Mouse (Mus musculus) c-Kit-negative CD71-positive TER-119-positive erythroid progenitor cells, embryonic 14.5 days (primary cell): Measurements from ENCODE around the gene Tiam2.

ENCODE experiments used
- DNase-seq: peaks from one replicate; pipeline ENCODE4 v3.0.0-alpha.2; 2013; ENCODE audit warnings: low read depth, low spot score

The Tiam2 gene

DNA sequence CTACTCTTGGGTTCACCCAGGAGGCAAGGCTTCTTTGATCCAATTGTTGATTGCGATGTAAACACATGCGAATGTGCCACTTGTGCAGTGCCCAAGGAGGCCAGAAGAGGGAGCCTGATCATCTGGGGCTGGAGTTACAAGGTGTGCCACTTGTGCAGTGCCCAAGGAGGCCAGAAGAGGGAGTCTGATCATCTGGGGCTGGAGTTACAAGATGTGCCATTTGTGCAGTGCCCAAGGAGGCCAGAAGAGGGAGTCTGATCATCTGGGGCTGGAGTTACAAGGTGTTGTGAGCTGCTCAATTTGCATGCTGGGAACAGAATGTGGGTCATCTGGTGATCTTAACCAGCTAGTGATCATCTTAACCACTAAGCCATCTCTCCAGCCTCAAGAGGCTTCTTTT is 124.7 kb downstream of the Tiam2 start:
- peak; percentile 46 for DNase-seq

GRCm38 (mm10) chr17:3452571-3453311 is 126.4 kb downstream of the Tiam2 start:
- DNase-seq, result no peak

- DNase-seq, result no peak
Measured at GRCm38 (mm10) chr17:3453946-3454345, 127.6 kb downstream of the Tiam2 start.

- no peak for DNase-seq
Measured at GRCm38 (mm10) chr17:3454850-3455249, 128.5 kb downstream of the Tiam2 start.

DNA sequence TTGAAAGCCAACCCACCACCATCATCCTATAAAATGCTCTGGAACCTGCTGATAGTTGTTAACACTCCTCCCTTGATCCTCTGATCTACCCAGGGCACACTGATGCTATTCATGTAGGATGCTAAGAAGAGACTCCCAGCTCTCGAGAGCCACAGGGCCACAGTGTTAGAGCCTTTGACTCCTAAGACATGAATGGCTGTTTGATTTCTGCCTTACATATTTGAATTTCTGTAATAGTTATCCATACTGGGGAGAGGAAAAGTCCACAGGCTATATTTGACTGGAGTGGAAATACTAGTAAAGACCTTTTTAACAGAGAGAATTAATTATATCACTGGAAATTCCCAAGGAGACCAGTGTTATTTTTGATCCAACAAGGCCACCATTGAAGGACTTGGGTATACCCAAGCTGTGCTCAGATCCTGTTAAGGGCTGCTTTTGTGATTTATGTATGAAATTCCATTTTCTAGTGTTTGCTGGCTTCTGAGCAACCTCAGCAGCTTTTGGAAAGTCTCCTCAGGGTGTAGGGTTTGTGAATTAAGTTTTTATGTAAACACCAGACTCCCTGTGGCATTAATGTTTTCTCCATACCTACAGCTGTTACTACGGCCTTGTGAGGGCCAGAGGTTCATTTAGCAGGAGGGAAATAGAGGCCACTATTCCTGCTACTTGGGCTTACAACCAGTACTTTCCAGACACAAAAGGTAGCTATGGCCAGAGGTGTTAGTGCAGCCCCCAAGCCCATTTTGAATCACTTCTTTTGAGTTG is 131.7 kb downstream of the Tiam2 start:
- DNase-seq, result no peak

- no peak for DNase-seq
Measured at GRCm38 (mm10) chr17:3465861-3466260, 139.5 kb downstream of the Tiam2 start.

DNA sequence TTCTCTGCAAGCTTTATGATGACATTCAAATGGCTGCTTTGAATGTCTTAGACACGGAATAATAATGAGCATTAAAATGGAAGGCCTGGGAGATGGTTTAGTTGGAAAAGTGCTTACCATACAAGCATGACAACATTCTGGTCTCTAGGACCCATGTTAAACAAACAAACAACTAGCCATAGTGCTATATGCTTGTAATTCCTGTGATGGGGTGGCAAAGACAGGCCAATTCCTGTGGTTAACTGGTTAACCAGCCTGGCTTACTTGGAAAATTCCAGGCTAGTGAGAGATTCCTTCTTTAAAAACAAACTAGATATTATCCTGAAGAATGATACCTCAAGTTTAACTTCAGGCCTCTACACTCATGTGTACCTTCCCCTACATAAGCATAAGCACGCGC is 140.3 kb downstream of the Tiam2 start:
- DNase-seq, result no peak

DNA sequence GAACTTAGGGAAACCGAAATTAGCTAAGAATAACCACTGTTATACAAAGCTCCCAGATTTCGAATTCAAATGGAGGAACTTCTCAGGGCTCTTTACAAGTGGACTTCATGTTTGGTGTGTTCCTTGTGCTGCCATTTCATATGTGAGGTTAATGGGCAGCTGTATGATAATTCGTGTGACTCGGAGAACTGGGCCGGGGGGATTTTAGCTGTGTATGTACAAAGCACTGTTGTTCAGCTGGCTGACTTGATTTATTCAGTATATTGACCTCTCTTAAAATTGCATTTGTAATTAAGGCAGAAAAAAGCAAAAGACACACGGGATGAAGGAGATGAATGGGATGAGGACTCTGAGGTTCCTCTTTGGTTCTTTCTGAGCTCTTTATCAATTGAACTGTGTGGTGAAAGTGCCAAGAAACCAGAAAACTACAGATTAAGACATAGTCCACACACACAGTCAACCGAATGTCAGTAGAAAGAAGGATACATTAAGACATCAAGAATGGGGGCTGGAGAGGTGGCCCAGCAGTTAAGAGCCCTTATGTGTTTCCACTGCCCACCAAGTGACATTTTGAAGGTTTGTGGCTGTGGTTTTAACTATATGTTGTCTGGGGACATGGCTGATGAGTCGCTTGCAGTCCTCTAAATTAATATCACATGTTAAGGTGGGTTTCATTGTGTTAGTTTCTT is 141.4 kb downstream of the Tiam2 start:
- no peak for DNase-seq

- DNase-seq, result no peak
Measured at GRCm38 (mm10) chr17:3472018-3472417, 145.6 kb downstream of the Tiam2 start.

DNA sequence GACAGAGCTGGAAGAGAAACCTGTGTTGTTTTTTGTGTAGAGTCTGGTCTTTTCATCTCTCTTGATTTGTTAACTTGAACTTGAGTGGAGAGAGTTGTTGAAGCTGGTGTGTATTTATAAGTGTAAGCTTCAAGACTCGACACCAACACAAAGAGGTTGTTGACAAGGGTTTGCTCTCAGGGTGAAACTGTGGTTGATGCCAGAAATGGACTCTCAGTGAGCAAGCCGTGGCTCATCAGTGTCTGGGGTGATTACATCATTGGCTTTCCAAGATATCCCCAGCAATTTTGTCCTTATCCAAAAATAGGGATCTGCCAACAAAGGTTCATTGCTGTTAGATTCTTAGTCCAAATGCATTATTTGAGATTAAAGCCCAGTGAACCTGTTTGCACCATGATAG is 150.2 kb downstream of the Tiam2 start:
- no peak for DNase-seq

DNA sequence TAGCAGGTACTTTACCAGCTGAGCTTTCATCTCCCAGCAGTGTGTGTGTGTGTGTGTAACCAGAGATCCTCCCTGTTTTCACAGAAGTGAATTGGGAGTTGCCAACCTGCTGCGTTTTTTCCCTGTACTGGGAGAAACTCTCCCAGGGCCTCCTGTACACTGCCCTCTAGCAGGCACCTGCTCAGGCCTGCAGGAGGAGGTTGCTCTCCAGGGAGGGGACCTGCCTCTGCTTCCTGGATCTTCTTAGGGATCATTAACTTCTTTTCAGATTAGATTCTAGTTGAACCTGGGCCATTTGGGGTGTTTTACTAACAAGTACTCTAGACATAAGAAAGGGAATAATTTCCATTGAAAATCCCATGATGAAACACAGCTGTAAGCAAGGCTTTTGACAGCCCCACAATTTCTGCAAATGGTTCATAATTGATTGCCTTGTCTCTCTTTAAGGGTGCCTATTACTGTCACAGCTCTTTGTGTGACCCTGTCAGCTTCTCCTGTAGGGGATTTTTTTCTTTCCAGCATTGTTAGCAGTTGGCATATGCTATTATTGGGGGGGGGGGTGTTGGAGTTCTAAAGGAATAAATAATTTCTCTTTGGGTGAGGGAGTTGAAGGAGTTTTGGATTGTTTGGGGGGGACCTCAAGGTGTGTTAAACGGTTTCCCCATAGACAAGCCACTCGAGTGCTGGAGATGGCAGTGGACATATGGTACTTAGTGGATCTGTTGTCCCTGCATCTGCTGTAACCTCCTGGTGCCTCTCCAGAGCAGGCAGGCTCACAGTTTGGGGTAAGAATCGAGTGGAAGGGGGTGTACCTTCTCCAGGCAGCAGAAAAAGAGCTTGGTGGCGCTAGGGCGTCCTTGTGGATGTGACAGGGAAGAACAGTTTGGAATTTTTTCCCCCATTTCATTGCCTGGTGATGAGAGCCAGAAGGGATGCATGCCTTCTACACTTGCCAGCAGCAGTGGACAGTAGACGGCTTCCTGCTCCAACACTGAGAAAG is 155.5 kb downstream of the Tiam2 start:
- no peak for DNase-seq

DNA sequence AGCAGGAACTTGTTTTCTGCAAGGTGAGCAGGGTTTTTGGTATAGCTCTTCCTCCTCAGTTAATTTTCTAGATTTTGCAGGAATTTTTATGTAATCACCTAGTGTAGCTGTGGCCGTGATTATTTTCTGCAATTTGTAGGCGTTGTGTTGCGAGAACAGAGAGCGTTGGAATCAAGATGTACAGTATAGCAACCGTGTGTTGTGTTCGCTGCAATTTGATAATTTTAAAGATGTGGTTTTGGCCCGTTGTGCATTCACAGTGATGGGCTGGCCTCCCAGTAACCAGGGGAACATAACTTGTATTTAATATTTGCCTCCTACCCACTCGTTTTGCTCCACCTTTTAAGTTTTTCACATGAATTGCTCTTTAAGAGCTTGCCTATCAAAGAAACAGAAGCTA is 156.7 kb downstream of the Tiam2 start:
- no peak for DNase-seq

GRCm38 (mm10) chr17:3485851-3486250 is 159.5 kb downstream of the Tiam2 start:
- DNase-seq, result no peak

DNA sequence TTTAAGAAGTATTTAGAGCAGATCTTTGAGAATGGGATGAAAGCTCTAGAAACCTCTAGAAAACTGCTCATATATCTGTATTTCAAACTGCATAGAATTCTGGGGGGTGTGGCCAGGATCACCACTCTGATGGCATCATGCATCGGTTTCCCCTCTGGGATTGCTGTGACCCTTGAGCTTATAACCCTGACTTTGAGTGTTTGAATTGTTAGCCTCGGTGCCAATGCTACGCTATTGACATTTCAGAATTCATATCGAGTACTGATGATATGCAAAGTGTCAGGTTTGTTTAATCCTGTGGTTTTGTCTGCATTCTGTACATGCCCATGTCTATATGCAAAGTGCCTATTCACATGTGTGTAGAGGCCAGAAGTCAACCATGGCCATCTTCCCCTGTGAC is 160.8 kb downstream of the Tiam2 start:
- DNase-seq, result no peak

DNA sequence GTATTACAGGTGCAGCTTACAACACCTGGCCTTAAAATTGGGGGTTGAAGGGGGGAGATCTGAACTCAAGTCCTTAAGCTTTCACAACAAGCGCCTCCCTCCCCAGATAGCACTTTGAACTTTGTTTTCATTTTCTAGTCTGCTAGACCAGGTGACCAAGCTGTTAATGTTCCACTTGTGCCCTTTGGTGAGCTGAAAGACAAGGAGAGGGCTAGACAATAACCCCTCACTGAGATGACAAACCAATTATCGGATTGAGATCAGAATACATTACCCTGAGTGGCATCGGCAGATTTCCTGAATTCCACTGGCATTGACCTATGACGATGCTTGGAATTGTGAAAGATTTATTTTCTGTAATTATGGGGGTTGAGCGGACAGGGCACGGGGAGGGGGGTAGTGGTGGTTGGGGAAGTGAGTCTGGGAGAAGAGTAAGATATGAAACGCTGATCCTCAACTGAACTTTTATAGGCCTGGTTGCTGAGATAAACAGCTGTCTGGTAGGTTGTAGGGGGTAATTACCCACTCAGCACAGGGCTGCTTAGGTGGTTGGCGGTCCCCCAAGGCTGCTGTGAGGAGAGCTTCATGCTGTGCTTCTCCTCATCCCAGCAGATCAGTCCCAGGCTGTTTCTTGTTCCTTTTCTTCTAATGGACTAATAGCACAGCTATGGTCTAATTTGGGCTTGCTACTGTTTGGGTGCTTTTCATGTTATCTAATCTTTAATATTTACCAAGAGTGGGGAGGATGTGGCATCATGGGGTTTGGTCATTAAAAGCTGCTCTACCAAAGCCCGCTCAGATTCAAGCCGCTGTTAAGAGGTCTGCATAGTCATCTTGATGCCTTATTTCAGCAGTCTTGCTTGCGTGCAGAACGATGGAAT is 161.6 kb downstream of the Tiam2 start:
- no peak for DNase-seq

DNA sequence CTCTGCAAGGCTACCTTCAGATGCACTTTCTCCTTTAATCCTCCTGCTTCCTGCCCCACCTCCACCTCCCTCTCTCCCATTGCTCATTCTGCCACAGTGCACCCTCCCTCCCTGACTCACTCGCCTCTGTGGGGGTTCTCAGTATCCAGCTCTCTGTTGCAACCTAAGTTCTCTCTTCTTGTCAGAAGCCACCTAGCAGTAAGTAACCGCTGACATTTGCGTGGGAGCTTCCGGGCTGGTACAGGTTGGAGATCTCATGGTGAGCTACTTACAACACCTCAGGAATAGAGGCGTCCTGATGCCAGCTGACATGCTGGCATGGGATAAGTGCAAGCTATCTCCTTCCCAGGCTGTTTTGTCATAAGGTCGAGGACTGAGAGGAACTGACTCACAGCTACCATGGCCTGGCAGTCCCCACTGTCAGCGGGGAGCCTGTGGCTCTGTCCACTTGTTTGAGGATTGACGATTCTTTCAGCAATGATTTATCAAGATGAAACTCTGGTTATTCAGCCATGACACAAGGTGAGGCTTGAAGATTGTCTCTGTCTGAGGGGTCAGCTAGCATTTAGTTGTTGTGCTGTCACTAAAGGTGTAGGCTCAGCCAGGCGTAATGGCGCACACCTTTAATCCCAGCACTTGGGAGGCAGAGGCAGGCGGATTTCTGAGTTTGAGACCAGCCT is 164.0 kb downstream of the Tiam2 start:
- DNase-seq, result no peak

- DNase-seq, result no peak
Measured at GRCm38 (mm10) chr17:3491065-3491464, 164.7 kb downstream of the Tiam2 start.

- DNase-seq, result no peak
Measured at GRCm38 (mm10) chr17:3491667-3492066, 165.3 kb downstream of the Tiam2 start.

- no peak for DNase-seq
Measured at GRCm38 (mm10) chr17:3495576-3495975, 169.2 kb downstream of the Tiam2 start.

DNA sequence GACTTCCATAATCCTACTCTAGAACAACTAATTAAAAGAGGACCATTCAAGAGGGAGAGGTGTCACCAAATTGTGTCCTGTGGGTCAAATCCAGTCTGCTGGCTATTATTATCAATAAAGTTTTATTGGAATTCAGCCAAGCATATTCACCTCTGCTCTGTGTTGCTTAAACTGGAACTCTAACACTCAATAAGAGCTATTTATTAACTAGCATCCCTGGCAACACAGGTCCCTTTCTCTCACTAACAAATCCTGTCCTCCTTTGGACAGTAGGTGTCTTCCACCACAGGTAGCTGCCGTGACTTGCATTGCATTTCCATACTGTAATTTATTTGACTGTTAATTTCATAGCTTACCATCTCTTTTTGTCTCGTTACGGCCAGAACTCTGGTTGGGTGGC is 169.7 kb downstream of the Tiam2 start:
- no peak for DNase-seq
